Comparison of ENCODE assay signal across 8 mouse cellular contexts in the genomic region with DNA sequence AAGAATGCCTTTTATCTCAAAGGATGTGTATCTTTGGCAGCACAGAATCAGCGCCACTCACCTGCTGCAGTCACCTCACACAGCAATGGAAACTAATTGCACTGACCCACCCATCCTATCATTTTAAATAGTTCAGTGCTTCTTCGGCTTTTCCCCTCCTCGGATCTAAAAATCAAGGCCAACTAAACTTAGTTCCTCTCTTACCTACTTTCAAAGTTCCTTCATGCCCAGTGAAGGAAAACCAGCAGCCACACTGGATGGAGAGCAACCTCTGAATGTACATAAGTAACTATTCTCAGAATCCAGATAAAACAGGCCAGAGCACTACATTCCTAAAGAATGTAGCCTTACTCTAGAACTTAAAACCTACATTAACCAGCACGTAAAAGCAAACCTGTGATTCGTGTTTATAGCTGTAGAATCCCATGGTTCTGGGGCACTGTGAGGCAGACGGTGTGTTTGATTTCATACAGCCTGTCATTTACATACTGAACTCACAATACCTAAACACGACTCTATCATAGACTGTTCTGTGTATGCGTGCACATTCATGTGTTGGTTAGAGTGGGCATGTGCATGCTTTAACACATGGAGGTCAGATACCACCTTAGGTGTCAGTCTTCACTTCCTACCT. TPM values are rescaled to one million over a fixed set of nuclear protein-coding genes. Genes with fewer than 3 reads are reported as not detected.
A peak's percentile ranks its signal among the peaks of the same experiment; 100 is the strongest.
DNase-seq lines count a peak whose midpoint lies in the region; ATAC-seq and TF ChIP-seq lines count a peak whose summit lies in the region.

No protein-coding gene starts in this region.

- H3K9me3 ChIP-seq in heart, embryonic 13.5 days = no peaks in the 10 kb centered on the region
- H3K9me3 ChIP-seq in E14TG2a.4 (ENCODE audit: low read length) = no peaks in the 10 kb centered on the region
- H3K9me3 ChIP-seq in forebrain, postnatal 0 days (ENCODE audit: low read length) = no peaks in the 10 kb centered on the region
- no peaks in the 10 kb centered on the region for H3K9me3 ChIP-seq in liver, embryonic 16.5 days (replicated peaks; ENCODE audit: control insufficient read depth, low read length)

- DNase-seq in heart, postnatal 10 days = no peak
- no peak for DNase-seq in forebrain, postnatal 0 days
- DNase-seq in left cerebral cortex, adult 9 months (ENCODE audit: low spot score in 2 of 2) = no peak
- DNase-seq in left cerebral cortex, postnatal 14 days (ENCODE audit: low spot score in 2 of 2) = no peak
- no peak for DNase-seq in cerebellum, postnatal 25 days

- H3K4me3 ChIP-seq in heart, embryonic 13.5 days = peak overlapping the region; percentile 74
- H3K4me3 ChIP-seq in E14TG2a.4 (replicated peaks; ENCODE audit: low read length) = peak overlapping the region; percentile 93
- peak overlapping the region; percentile 81; the same call in 1 of the 2 replicates for H3K4me3 ChIP-seq in forebrain, postnatal 0 days (ENCODE audit: low read depth, low read length)
- peak overlapping the region; percentile 82 for H3K4me3 ChIP-seq in liver, embryonic 16.5 days (ENCODE audit: low read depth, low read length)

- no peak for TF ChIP-seq CTCF in E14TG2a.4 (conservative IDR thresholded peaks at IDR 0.05; ENCODE audit: low read length)
- TF ChIP-seq CTCF in forebrain, postnatal 0 days (IDR thresholded peaks at IDR 0.05; ENCODE audit: low read depth) = no peak

- intact Hi-C loops in heart, postnatal 10 days (cut with DNase I) = loop anchor here (10.0 kb wide), 1 partner anchor 275 kb away; the partner anchor contains the start of gene Synpo2l
- intact Hi-C loops in left cerebral cortex, postnatal 14 days (cut with DNase I) = loop anchor here (5.0 to 10.0 kb wide), 2 partner anchors 42 to 275 kb away; partner anchors contain the start of genes Ecd, Fam149b and Synpo2l

- peak overlapping the region; percentile 84; the same call in 1 of the 2 replicates for H3K27ac ChIP-seq in heart, embryonic 13.5 days (replicated peaks)
- no peak overlapping the region for H3K27ac ChIP-seq in forebrain, postnatal 0 days (ENCODE audit: low read depth, low read length)
- H3K27ac ChIP-seq in liver, embryonic 16.5 days (ENCODE audit: low read length) = peak overlapping the region; percentile 65; the same call in 1 of the 2 replicates

- peak overlapping the region; percentile 87 for H3K9ac ChIP-seq in heart, embryonic 13.5 days
- H3K9ac ChIP-seq in forebrain, postnatal 0 days = peak overlapping the region; percentile 63; the same call in 1 of the 2 replicates
- H3K9ac ChIP-seq in liver, embryonic 16.5 days (ENCODE audit: low read depth, low read length) = peak overlapping the region; percentile 83

- ATAC-seq in heart, embryonic 13.5 days (ENCODE audit: extremely low read depth, insufficient number of reproducible peaks, low FRiP score, low TSS enrichment) = no peak
- ATAC-seq in forebrain, postnatal 0 days = no peak
- ATAC-seq in liver, embryonic 16.5 days (ENCODE audit: low read depth) = no peak

- H3K27me3 ChIP-seq in heart, embryonic 13.5 days (replicated peaks) = no peaks in the 10 kb centered on the region
- no peaks in the 10 kb centered on the region for H3K27me3 ChIP-seq in E14TG2a.4 (ENCODE audit: insufficient read depth, low read length)
- no peaks in the 10 kb centered on the region for H3K27me3 ChIP-seq in forebrain, postnatal 0 days (ENCODE audit: insufficient read depth, low read length)
- no peaks in the 10 kb centered on the region for H3K27me3 ChIP-seq in liver, embryonic 16.5 days (ENCODE audit: control insufficient read depth, insufficient read depth, low read depth, low read length)

- H3K36me3 ChIP-seq in heart, embryonic 13.5 days = peaks cover 47% of the 10 kb centered on the region
- peaks cover 60% of the 10 kb centered on the region for H3K36me3 ChIP-seq in E14TG2a.4 (ENCODE audit: insufficient read depth, low read length)
- peaks cover 22% of the 10 kb centered on the region for H3K36me3 ChIP-seq in forebrain, postnatal 0 days (ENCODE audit: insufficient read depth)
- H3K36me3 ChIP-seq in liver, embryonic 16.5 days (ENCODE audit: control insufficient read depth, insufficient read depth) = peaks cover 4% of the 10 kb centered on the region

- H3K4me2 ChIP-seq in heart, embryonic 13.5 days = peak overlapping the region; percentile 75
- H3K4me2 ChIP-seq in forebrain, postnatal 0 days (ENCODE audit: low read depth) = peak overlapping the region; percentile 69
- peak overlapping the region; percentile 81 for H3K4me2 ChIP-seq in liver, embryonic 16.5 days (ENCODE audit: low read depth, low read length)

- peaks cover 46% of the 10 kb centered on the region for H3K4me1 ChIP-seq in heart, embryonic 13.5 days
- peaks cover 58% of the 10 kb centered on the region for H3K4me1 ChIP-seq in E14TG2a.4 (replicated peaks; ENCODE audit: low read depth, low read length)
- H3K4me1 ChIP-seq in forebrain, postnatal 0 days (ENCODE audit: insufficient read depth) = peaks cover 7% of the 10 kb centered on the region; the same call in 1 of the 2 replicates
- H3K4me1 ChIP-seq in liver, embryonic 16.5 days (ENCODE audit: control insufficient read depth, low read depth, low read length) = peaks cover 31% of the 10 kb centered on the region

- WGBS in heart, embryonic 13.5 days = 85% methylated on average over 8 of the region's 8 CpGs
- WGBS in forebrain, postnatal 0 days = 91% methylated on average over 8 of the region's 8 CpGs
- WGBS in liver, embryonic 16.5 days (ENCODE audit: insufficient replicate concordance) = 70% methylated on average over 8 of the region's 8 CpGs

RNA-seq across cellular contexts. Expression of gene Dnajc9, which starts 0.9 kb away (rescaled TPM):
- 89.4 and 106 TPM in 2 replicates for polyA plus RNA-seq in heart, embryonic 13.5 days (2015; fragmentation: Nextera tagmentation; extraction: Ambion mirVana)
- total RNA-seq in heart, postnatal 10 days (2021) = 10 to 100 TPM; 19.7 to 24.5 TPM
- total RNA-seq in forebrain, postnatal 0 days (2014; rRNA removed) = 69.2 and 74.1 TPM in 2 replicates
- 112 and 115 TPM in 2 replicates for polyA plus RNA-seq in forebrain, postnatal 0 days (2015; fragmentation: Nextera tagmentation; extraction: Ambion mirVana)
- polyA plus RNA-seq in liver, embryonic 16.5 days (2015; fragmentation: Nextera tagmentation; extraction: Ambion mirVana) = 94.0 and 103 TPM in 2 replicates
- total RNA-seq in left cerebral cortex, postnatal 14 days (2021) = 10 to 100 TPM; 18.0 to 22.7 TPM

RNA-seq across cellular contexts. Expression of gene Mrps16, which starts 3.9 kb away (rescaled TPM):
- 83.8 and 93.9 TPM in 2 replicates for polyA plus RNA-seq in heart, embryonic 13.5 days (2015; fragmentation: Nextera tagmentation; extraction: Ambion mirVana)
- 10 to 100 TPM; 71.5 to 72.4 TPM for total RNA-seq in heart, postnatal 10 days (2021)
- total RNA-seq in forebrain, postnatal 0 days (2014; rRNA removed) = 26.2 and 34.7 TPM in 2 replicates
- polyA plus RNA-seq in forebrain, postnatal 0 days (2015; fragmentation: Nextera tagmentation; extraction: Ambion mirVana) = 59.9 and 79.1 TPM in 2 replicates
- polyA plus RNA-seq in liver, embryonic 16.5 days (2015; fragmentation: Nextera tagmentation; extraction: Ambion mirVana) = 40.4 and 47.2 TPM in 2 replicates
- total RNA-seq in left cerebral cortex, postnatal 14 days (2021) = 10 to 100 TPM; 38.3 to 40.1 TPM

RNA-seq across cellular contexts. Expression of gene Fam149b, which starts 41.6 kb away (rescaled TPM):
- 19.7 and 24.1 TPM in 2 replicates for polyA plus RNA-seq in heart, embryonic 13.5 days (2015; fragmentation: Nextera tagmentation; extraction: Ambion mirVana)
- 10 to 100 TPM; 33.9 to 34.6 TPM for total RNA-seq in heart, postnatal 10 days (2021)
- 47.8 and 61.4 TPM in 2 replicates for total RNA-seq in forebrain, postnatal 0 days (2014; rRNA removed)
- polyA plus RNA-seq in forebrain, postnatal 0 days (2015; fragmentation: Nextera tagmentation; extraction: Ambion mirVana) = 18.8 and 26.6 TPM in 2 replicates
- 7.1 and 8.8 TPM in 2 replicates for polyA plus RNA-seq in liver, embryonic 16.5 days (2015; fragmentation: Nextera tagmentation; extraction: Ambion mirVana)
- 10 to 100 TPM; 40.2 to 45.1 TPM for total RNA-seq in left cerebral cortex, postnatal 14 days (2021)

RNA-seq across cellular contexts. Expression of gene Ecd, which starts 41.6 kb away (rescaled TPM):
- 30.8 and 34.1 TPM in 2 replicates for polyA plus RNA-seq in heart, embryonic 13.5 days (2015; fragmentation: Nextera tagmentation; extraction: Ambion mirVana)
- total RNA-seq in heart, postnatal 10 days (2021) = 10 to 100 TPM; 31.4 to 31.8 TPM
- 37.7 and 46.8 TPM in 2 replicates for total RNA-seq in forebrain, postnatal 0 days (2014; rRNA removed)
- polyA plus RNA-seq in forebrain, postnatal 0 days (2015; fragmentation: Nextera tagmentation; extraction: Ambion mirVana) = 36.4 and 44.0 TPM in 2 replicates
- 24.5 and 24.8 TPM in 2 replicates for polyA plus RNA-seq in liver, embryonic 16.5 days (2015; fragmentation: Nextera tagmentation; extraction: Ambion mirVana)
- 10 to 100 TPM; 32.1 to 32.7 TPM for total RNA-seq in left cerebral cortex, postnatal 14 days (2021)
